Mouse (Mus musculus): ENCODE data around the gene Slc25a39.

DNA sequence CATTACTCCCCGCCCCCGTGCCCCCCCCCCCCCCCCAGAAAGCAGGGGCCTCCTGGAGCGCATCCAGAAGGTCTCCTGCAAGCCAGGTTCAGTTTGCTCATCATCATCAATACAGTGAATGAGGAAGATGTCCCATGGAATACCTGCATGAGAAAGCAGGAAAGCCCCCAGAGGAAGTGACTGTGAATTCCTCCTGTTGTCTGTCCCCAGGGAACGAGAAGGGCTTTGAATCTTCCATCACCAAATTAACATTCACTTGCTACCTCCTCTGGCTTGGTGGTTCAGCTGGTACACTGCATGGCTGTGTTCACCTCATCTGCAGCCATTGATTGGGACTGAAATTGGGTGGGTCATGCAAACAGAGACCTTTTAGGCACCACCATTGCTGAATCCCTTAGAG lies 22.7 kb downstream of the Slc25a39 start:
- no peak for TF ChIP-seq CTCF (IDR thresholded peaks at IDR 0.05; ENCODE audit: low read depth, low read length)
- no peak for TF ChIP-seq GATA1 (IDR thresholded peaks at IDR 0.05; ENCODE audit: borderline replicate concordance, low read length)
- TF ChIP-seq TAL1 (conservative IDR thresholded peaks at IDR 0.05; ENCODE audit: low read depth, low read length), result no peak
